Mouse (Mus musculus) liver, embryonic 12.5 days (tissue): ENCODE measurements around the gene Mamdc4. TPM values are rescaled to one million over a fixed set of nuclear protein-coding genes. Genes with fewer than 3 reads are reported as not detected.

Source experiments
- ATAC-seq: fragments of 200-750 bp; cut with Nextera tagmentation; 2 replicates; pipeline ENCODE4 v1.8.0; 2017; ENCODE audit warnings: moderate number of reproducible peaks, mild to moderate bottlenecking, moderate library complexity
- H3K27ac ChIP-seq: fragments of 300-500 bp; sonication (generic); 2 replicates; pipeline ENCODE4 v1.5.1; 2016; ENCODE audit warnings: mild to moderate bottlenecking
- H3K27me3 ChIP-seq: fragments of 300-500 bp; sonication (generic); replicated peaks from 2 replicates; pipeline ENCODE4 v1.6.1; 2016; ENCODE audit warnings: mild to moderate bottlenecking, moderate library complexity
- H3K36me3 ChIP-seq: fragments of 300-500 bp; sonication (generic); 2 replicates; pipeline ENCODE4 v1.6.1; 2016; ENCODE audit warnings: mild to moderate bottlenecking, moderate library complexity
- H3K4me1 ChIP-seq: fragments of 300-500 bp; sonication (generic); 2 replicates; pipeline ENCODE4 v1.6.1; 2016
- H3K4me2 ChIP-seq: fragments of 300-500 bp; sonication (generic); 2 replicates; pipeline ENCODE4 v1.6.1; 2016; ENCODE audit warnings: mild to moderate bottlenecking, moderate library complexity
- H3K4me3 ChIP-seq: fragments of 300-500 bp; sonication (generic); 2 replicates; pipeline ENCODE4 v1.5.1; 2016; ENCODE audit warnings: mild to moderate bottlenecking, moderate library complexity
- H3K9ac ChIP-seq: fragments of 300-500 bp; sonication (generic); 2 replicates; pipeline ENCODE4 v1.6.1; 2016; ENCODE audit warnings: mild to moderate bottlenecking, moderate library complexity
- H3K9me3 ChIP-seq: fragments of 300-500 bp; sonication (generic); replicated peaks from 2 replicates; pipeline ENCODE4 v1.6.1; 2016; ENCODE audit warnings: mild to moderate bottlenecking, moderate library complexity
- WGBS: fragments of 180-500 bp; shearing (Covaris S2); methylation state at CpG from one replicate; pipeline ENCODE4 v1.1.7; 2016; ENCODE audit not compliant: insufficient replicate concordance; 5-methylcytosine and 5-hydroxymethylcytosine counted together
- polyA plus RNA-seq: library from polyadenylated mRNA; unstranded; fragments of >200 nt; fragmentation: Nextera tagmentation; extraction: Ambion mirVana; gene quantifications from 2 replicates; pipeline ENCODE4 v1.2.1, GENCODE M21; 2016

Gene Mamdc4
- polyA plus RNA-seq, 1 experiment from 2014 or later = 0.45 TPM

GRCm38 (mm10) chr2:25573068-25573467 is 1.6 kb downstream of the Mamdc4 start:
- Histone ChIP-seq H3K4me1 (peaks cover 55% of the 10 kb centered on the region), H3K27ac (no peak overlapping the region), H3K36me3 (peaks cover 38% of the 10 kb centered on the region), H3K4me2 (peak overlapping the region; percentile 83), H3K9ac (peak overlapping the region; percentile 70), H3K9me3 (no peaks in the 10 kb centered on the region), H3K27me3 (peaks cover 28% of the 10 kb centered on the region), H3K4me3 (peak overlapping the region; percentile 64; the same call in 1 of the 2 replicates)
- WGBS = 53% methylated on average over 2 of the region's 2 CpGs
- no peak for ATAC-seq

DNA sequence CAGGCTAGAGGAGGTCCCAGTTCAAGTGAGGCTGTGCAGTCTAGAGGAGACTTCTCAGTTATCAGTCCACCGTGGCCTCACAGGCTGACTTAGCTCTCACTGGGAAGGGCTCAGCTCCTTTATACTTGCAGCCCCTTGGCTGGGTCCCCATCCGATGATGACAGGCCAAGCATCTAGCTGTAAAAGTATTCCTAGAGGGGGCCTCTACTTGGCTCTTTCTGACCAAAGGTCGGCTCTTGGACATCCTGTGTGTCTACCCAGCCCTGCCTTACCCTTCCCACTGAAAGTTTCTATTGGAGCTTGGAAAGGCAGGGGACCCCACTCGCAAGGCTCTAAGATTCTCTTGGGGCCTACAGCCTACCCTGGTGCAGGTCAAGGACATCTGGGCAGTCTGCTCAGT is 3.4 kb downstream of the Mamdc4 start:
- no peaks in the 10 kb centered on the region for H3K9me3 ChIP-seq
- H3K36me3 ChIP-seq = peaks cover 55% of the 10 kb centered on the region

DNA sequence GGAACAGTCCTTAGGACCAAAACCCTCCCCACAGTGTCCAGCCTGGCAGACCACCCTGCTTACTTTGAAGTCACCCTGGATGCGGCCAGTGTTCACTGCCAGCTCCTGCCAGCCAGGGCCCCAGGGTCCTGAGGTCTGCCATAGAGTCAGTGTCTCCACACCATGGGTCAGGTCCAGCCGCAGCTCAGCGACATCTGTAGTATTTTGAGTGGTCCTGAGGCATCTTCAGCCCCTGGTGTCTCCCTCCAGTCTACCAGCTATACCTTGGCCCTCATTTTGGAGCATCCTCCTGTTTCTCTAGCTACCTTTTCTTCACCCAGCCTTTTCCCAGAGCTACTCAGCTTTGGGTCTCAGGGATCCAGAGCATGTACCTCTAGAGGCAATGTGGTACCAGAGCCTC is 5.3 kb downstream of the Mamdc4 start:
- ATAC-seq = no peak
- H3K9ac ChIP-seq = no peak overlapping the region

More for the DNA sequence above, 3.4 kb downstream of the Mamdc4 start:
- H3K9ac ChIP-seq = no peak overlapping the region
- H3K27me3 ChIP-seq = peaks cover 10% of the 10 kb centered on the region
- no peak overlapping the region for H3K4me3 ChIP-seq
- H3K4me2 ChIP-seq = no peak overlapping the region
- 68% methylated on average over 4 of the region's 4 CpGs for WGBS
- peaks cover 45% of the 10 kb centered on the region for H3K4me1 ChIP-seq
- ATAC-seq = no peak
- 0 out of 2 replicates have a peak overlapping the region, but pooled peaks have one; percentile 7 for H3K27ac ChIP-seq

GRCm38 (mm10) chr2:25568473-25569019 is 6.1 kb downstream of the Mamdc4 start:
- H3K9me3 ChIP-seq = no peaks in the 10 kb centered on the region
- H3K27ac ChIP-seq = 0 out of 2 replicates have a peak overlapping the region, but pooled peaks have one; percentile 30
- no peak for ATAC-seq
- peaks cover 81% of the 10 kb centered on the region for H3K36me3 ChIP-seq
- H3K27me3 ChIP-seq = no peaks in the 10 kb centered on the region
- H3K4me3 ChIP-seq = no peak overlapping the region
- WGBS = 80% methylated on average over 6 of the region's 6 CpGs
- H3K4me2 ChIP-seq = no peak overlapping the region
- H3K9ac ChIP-seq = no peak overlapping the region
- peaks cover 25% of the 10 kb centered on the region for H3K4me1 ChIP-seq

More for the DNA sequence above, 5.3 kb downstream of the Mamdc4 start:
- H3K27me3 ChIP-seq = no peaks in the 10 kb centered on the region
- no peak overlapping the region for H3K27ac ChIP-seq
- no peaks in the 10 kb centered on the region for H3K9me3 ChIP-seq
- peaks cover 73% of the 10 kb centered on the region for H3K36me3 ChIP-seq
- H3K4me2 ChIP-seq = no peak overlapping the region
- 75% methylated on average over 3 of the region's 3 CpGs for WGBS
- H3K4me1 ChIP-seq = peaks cover 33% of the 10 kb centered on the region
- no peak overlapping the region for H3K4me3 ChIP-seq

DNA sequence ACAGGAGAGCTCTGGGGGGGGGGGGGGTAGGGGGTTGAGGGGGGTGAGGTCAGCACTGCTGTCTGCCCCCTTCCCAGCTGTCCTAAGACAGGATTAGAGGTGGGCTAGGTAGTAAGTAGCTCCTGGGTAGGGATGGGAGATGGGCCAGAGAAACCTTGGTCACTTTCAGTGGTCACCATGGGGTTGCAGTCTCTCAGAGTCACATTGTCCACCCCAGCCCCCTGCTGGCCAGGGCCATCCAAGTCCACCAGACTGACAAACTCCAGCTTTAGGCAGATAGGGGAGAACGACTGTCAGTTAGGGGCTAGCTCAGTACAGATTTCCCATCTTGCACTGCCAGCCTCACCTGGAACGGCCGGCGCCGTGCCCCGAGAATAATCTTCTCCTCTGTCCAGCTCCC is 8.1 kb downstream of the Mamdc4 start:
- Histone ChIP-seq H3K27ac (no peak overlapping the region), H3K27me3 (no peaks in the 10 kb centered on the region), H3K4me2 (no peak overlapping the region), H3K9ac (no peak overlapping the region), H3K36me3 (peaks cover 94% of the 10 kb centered on the region), H3K4me3 (no peak overlapping the region), H3K9me3 (no peaks in the 10 kb centered on the region), H3K4me1 (peaks cover 16% of the 10 kb centered on the region)
- 83% methylated on average over 6 of the region's 6 CpGs for WGBS
- no peak for ATAC-seq

DNA sequence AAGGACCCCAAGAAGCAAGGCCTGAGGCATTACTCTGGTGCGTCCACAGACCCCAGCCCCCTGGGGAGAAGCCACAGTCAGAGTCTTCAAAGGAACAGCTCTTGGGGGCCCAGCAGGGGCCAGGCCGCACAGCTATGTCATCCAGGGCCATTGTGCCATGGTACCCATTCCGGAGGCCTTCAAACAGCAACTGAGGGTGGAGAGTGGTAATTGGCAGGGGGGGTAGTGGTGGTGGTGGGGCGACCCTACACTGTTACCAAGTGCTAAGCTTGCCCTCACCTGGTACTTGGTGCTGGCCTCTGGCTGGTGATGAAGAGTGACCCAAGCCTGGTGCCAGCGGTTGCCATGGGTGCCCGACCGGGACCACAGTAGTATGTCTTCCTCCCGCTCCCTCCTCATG is 8.9 kb downstream of the Mamdc4 start:
- Histone ChIP-seq H3K27me3 (no peaks in the 10 kb centered on the region), H3K36me3 (peaks cover 96% of the 10 kb centered on the region), H3K4me1 (peaks cover 9% of the 10 kb centered on the region; the same call in 1 of the 2 replicates), H3K27ac (no peak overlapping the region), H3K9me3 (no peaks in the 10 kb centered on the region), H3K4me2 (no peak overlapping the region), H3K9ac (no peak overlapping the region), H3K4me3 (no peak overlapping the region)
- no peak for ATAC-seq
- 84% methylated on average over 8 of the region's 8 CpGs for WGBS

DNA sequence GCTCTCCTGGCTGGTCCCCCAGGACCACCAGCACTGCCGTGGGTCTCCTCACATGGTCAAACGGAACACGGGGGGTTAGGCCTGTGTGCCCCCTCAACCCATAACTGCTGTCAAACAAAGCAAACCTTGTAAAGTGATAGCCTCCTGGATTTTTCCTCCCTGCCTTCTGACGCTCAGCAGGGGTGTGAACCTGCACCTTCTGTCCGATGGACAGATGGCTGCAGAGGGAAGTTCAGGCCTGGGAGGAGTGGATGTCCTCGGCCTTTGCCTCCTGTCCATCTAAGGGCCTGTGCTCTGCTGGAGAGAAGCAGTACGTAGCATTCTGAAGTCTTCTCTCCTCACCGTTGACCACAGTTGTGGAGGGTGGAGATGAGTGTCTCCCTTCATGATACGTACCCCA is 12.7 kb downstream of the Mamdc4 start:
- Histone ChIP-seq H3K27ac (no peak overlapping the region), H3K4me3 (no peak overlapping the region), H3K36me3 (peaks cover 76% of the 10 kb centered on the region)

DNA sequence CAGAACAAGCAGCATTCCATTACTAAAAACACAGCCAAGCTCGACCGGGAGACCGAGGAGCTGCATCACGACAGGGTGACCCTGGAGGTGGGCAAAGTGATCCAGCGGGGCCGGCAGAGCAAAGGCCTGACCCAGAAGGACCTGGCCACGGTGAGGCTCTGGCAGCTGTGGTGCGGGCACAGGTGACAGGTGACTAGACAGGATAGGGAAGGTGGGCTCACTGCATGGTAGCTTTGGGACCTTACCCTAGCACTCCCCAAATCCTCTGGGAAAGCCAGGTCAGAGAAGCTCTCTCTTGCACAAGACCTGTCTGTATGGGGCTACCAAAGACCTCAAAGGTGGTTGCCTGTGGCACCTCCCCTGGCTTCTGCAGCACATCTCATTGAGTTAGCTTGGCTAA is 14.1 kb downstream of the Mamdc4 start:
- no peak overlapping the region for H3K4me3 ChIP-seq
- ATAC-seq = no peak
- no peaks in the 10 kb centered on the region for H3K27me3 ChIP-seq
- H3K27ac ChIP-seq = no peak overlapping the region
- no peak overlapping the region for H3K4me2 ChIP-seq
- 91% methylated on average over 8 of the region's 8 CpGs for WGBS
- no peaks in the 10 kb centered on the region for H3K9me3 ChIP-seq
- H3K9ac ChIP-seq = no peak overlapping the region
- H3K4me1 ChIP-seq = peaks cover 32% of the 10 kb centered on the region
- H3K36me3 ChIP-seq = peaks cover 64% of the 10 kb centered on the region

More for the DNA sequence above, 12.7 kb downstream of the Mamdc4 start:
- no peaks in the 10 kb centered on the region for H3K27me3 ChIP-seq
- no peaks in the 10 kb centered on the region for H3K9me3 ChIP-seq
- 85% methylated on average over 9 of the region's 9 CpGs for WGBS
- ATAC-seq = no peak
- H3K9ac ChIP-seq = no peak overlapping the region
- peaks cover 23% of the 10 kb centered on the region for H3K4me1 ChIP-seq
- H3K4me2 ChIP-seq = no peak overlapping the region

DNA sequence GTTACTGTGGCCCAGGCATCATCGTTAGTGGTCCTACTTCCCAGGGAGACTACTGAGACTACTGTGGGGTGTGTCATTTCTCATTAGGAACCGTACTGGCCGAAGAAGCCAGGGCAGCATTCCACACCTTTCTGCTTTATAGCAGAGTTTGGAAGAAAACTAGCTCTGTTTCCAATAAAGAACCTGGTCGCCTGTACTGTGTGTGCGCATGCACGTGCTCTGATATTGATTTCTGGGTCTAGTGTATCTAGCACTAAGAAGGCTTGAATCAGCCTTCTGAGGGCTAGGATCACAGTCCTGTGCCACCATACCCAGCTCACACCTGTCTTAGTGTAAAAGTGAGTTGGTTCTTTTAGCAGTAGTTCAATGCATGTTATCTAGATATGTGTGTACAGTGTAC is 15.9 kb downstream of the Mamdc4 start:
- ATAC-seq = no peak

DNA sequence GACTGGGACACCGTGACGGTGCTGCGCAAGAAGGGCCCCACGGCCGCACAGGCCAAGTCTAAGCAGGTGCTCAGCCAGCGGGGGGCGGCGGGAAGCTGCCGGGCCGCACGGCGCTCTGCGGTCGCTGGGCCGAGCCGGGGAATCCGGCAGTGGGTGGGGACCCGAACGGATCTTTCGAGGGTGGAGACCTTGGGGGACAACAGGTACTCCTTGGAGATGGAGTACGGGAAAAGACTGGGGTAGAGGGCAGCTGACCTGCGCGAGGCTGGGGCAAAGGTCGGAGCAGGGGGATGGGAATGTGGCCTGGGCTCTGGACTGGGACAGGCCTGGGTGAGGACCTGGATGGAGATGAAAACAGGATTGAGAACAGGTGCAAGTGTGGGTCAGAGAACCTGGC is 16.7 kb downstream of the Mamdc4 start:
- 0% methylated on average over 24 of the region's 24 CpGs for WGBS
- peak overlapping the region; percentile 81 for H3K4me2 ChIP-seq
- peak; percentile 66 for ATAC-seq

More for the DNA sequence above, 15.9 kb downstream of the Mamdc4 start:
- Histone ChIP-seq H3K9ac (peak overlapping the region; percentile 95), H3K27me3 (no peaks in the 10 kb centered on the region), H3K4me1 (peaks cover 32% of the 10 kb centered on the region), H3K4me3 (peak overlapping the region; percentile 92), H3K9me3 (no peaks in the 10 kb centered on the region), H3K4me2 (peak overlapping the region; percentile 81), H3K27ac (no peak overlapping the region; the same call in 1 of the 2 replicates), H3K36me3 (peaks cover 47% of the 10 kb centered on the region)
- WGBS = 69% methylated on average over 6 of the region's 6 CpGs

DNA sequence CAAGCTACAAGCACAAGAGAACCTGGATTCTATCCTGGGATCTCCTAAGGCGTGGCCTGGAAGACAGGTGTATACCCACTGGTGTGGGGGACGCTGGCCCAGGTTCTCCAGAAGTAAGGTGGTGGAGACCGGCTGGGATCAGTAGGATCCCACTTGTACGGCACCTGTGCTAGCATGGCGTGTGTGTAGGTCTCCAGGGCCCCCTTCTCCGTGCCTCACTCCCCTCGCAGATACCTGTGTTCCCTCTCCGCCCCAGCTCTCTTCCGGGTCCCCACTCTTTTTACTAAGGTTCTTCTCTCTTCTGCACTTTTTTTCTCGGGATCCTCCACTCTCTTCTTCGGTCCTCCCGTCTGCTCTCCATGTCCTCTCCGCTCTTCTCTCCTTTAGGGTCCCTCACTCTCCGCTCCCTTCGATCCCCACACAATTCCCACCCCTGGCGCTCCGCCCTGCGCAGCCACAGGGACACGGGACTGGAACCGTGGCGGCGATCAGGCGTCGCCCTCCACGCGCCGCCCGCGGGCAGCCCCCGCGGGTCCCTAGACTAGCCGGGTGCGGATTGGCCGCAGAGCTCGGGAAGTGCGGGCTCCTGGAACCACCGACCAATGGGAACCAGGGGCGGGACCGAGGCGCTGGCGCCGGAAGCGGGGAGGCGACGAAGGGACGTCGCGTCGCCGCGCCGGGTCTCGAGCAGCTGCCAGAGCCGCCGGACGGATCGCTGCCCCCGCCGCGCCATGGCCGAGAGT is 17.3 kb downstream of the Mamdc4 start, which contains the start of gene Edf1:
Gene Edf1 (plus strand): TSS at position 627 of the 743 bp plus-strand sequence.
- Histone ChIP-seq H3K4me1 (peaks cover 30% of the 10 kb centered on the region), H3K9me3 (no peaks in the 10 kb centered on the region), H3K4me3 (peak within 1 kb of the TSS; percentile 92), H3K4me2 (peak within 1 kb of the TSS; percentile 81), H3K27ac (peak within 1 kb of the TSS; percentile 84), H3K9ac (peak within 1 kb of the TSS; percentile 95), H3K27me3 (no peaks in the 10 kb centered on the region), H3K36me3 (peaks cover 33% of the 10 kb centered on the region)
- peak; percentile 98 for ATAC-seq
- WGBS = under 1% methylated on average over 61 of the region's 61 CpGs

More for the DNA sequence above, 16.7 kb downstream of the Mamdc4 start:
- peaks cover 39% of the 10 kb centered on the region for H3K36me3 ChIP-seq
- H3K27ac ChIP-seq = peak overlapping the region; percentile 84
- no peaks in the 10 kb centered on the region for H3K9me3 ChIP-seq
- no peaks in the 10 kb centered on the region for H3K27me3 ChIP-seq
- H3K4me1 ChIP-seq = peaks cover 32% of the 10 kb centered on the region
- peak overlapping the region; percentile 95 for H3K9ac ChIP-seq
- H3K4me3 ChIP-seq = peak overlapping the region; percentile 92

GRCm38 (mm10) chr2:25556296-25556695 is 18.3 kb downstream of the Mamdc4 start:
- ATAC-seq = no peak
- WGBS = 38% methylated on average over 1 of the region's 1 CpGs
- Histone ChIP-seq H3K4me2 (peak overlapping the region; percentile 81; the same call in 1 of the 2 replicates), H3K27me3 (no peaks in the 10 kb centered on the region), H3K4me3 (no peak overlapping the region), H3K4me1 (peaks cover 29% of the 10 kb centered on the region), H3K9ac (no peak overlapping the region), H3K36me3 (peaks cover 22% of the 10 kb centered on the region), H3K27ac (0 out of 2 replicates have a peak overlapping the region, but pooled peaks have one; percentile 55), H3K9me3 (no peaks in the 10 kb centered on the region)
